Mouse (Mus musculus) liver, postnatal 0 days (tissue): ENCODE results near the gene Adprhl2.
A peak's percentile ranks its signal among the peaks of the same experiment; 100 is the strongest.

Experiments used
- CTCF ChIP-seq: sonication (generic); IDR thresholded peaks from 2 replicates; pipeline ENCODE4 v1.5.1; 2016; ENCODE audit warnings: antibody characterized with exemption, low read depth
- EP300 ChIP-seq: IDR thresholded peaks from 2 replicates; pipeline ENCODE4 v1.6.1; 2016; ENCODE audit warnings: antibody characterized with exemption, low read depth, mild to moderate bottlenecking

GRCm38 (mm10) chr4:126332358-126332757 is 10.9 kb upstream of the Adprhl2 start:
- TF ChIP-seq CTCF, result peak; percentile 62
- no peak for TF ChIP-seq EP300
